Mouse (Mus musculus): ENCODE results near the gene Pacsin2.

- TF ChIP-seq CTCF (conservative IDR thresholded peaks at IDR 0.05; ENCODE audit: low read length) (no peak), POU5F1 (IDR thresholded peaks at IDR 0.05; ENCODE audit: borderline replicate concordance, low read length) (no peak)
Measured at GRCm38 (mm10) chr15:83452219-83452760, 12.1 kb downstream of the Pacsin2 start.

Data from E14TG2a.4 (cell line).